Mouse (Mus musculus) cortical plate, adult 2 months (tissue): ENCODE measurements at regions not wholly inside any gene's neighbourhood (a gene's known extent, or its start where the extent isn't known, plus 50 kb on each side); places are given as distances from the start of the nearest gene placed in this dataset.

Source experiments
- H3K27ac ChIP-seq: fragments of 200-500 bp; 2 replicates; pipeline ENCODE4 v1.5.1; 2012; ENCODE audit warnings: low read length, control low read depth, inconsistent platforms; ENCODE audit not compliant: insufficient read depth
- H3K4me1 ChIP-seq: fragments of 200-500 bp; 2 replicates; pipeline ENCODE4 v1.6.1; 2011; ENCODE audit warnings: low read length; ENCODE audit not compliant: control insufficient read depth, insufficient read depth
- H3K4me3 ChIP-seq: fragments of 200-500 bp; 2 replicates; pipeline ENCODE4 v1.5.1; 2011; ENCODE audit warnings: mild to moderate bottlenecking, low read length, control low read depth; ENCODE audit not compliant: insufficient read depth
- CTCF ChIP-seq: fragments of 200-500 bp; IDR thresholded peaks from 2 replicates; pipeline ENCODE4 v1.5.1; 2011; ENCODE audit warnings: mild to moderate bottlenecking, control low read depth, low read length; ENCODE audit not compliant: insufficient read depth; ENCODE audit errors: extremely low read depth
- POLR2A ChIP-seq: fragments of 200-500 bp; IDR thresholded peaks from 2 replicates; pipeline ENCODE4 v1.6.1; 2011; ENCODE audit warnings: mild to moderate bottlenecking, low read length, control low read depth; ENCODE audit not compliant: insufficient read depth; ENCODE audit errors: extremely low read depth

DNA sequence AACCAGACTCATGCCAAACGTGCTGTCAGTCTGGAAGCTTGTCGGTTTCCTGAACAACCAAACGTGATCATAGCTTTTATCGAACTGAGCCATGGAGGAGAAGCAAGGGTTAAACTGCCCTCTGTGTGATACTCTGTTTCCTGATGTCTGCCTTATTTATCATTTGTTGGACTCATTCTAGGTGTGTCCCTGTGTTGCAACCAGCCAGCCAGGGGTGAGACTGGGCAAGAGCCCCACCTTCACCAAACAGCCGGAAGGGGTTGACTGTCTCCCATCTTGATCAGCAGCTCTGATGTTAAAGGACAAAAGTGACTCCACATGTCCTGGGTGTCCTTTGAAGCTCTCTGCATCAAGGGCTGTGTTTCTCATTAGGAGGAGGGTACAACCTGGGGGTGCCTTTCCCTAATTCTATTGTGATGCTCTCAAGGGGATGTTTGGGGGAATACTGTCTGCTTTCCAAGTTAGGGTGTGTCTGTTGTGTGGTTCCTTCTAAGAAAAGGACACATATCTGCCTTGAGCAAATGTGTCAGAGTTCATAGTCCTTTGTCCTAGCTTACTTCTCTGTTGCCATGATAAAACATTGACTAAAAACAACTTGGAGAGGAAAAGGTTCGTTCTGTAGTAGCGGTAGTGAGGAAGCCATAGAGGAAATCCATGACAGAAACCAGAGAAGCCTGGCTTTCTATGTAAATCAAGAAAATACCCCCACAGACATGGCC is 67.0 kb upstream of the Rbm19 start:
- no peak overlapping the region for H3K4me3 ChIP-seq
- H3K4me1 ChIP-seq = no peaks in the 10 kb centered on the region
- TF ChIP-seq CTCF = no peak
- no peak for TF ChIP-seq POLR2A

DNA sequence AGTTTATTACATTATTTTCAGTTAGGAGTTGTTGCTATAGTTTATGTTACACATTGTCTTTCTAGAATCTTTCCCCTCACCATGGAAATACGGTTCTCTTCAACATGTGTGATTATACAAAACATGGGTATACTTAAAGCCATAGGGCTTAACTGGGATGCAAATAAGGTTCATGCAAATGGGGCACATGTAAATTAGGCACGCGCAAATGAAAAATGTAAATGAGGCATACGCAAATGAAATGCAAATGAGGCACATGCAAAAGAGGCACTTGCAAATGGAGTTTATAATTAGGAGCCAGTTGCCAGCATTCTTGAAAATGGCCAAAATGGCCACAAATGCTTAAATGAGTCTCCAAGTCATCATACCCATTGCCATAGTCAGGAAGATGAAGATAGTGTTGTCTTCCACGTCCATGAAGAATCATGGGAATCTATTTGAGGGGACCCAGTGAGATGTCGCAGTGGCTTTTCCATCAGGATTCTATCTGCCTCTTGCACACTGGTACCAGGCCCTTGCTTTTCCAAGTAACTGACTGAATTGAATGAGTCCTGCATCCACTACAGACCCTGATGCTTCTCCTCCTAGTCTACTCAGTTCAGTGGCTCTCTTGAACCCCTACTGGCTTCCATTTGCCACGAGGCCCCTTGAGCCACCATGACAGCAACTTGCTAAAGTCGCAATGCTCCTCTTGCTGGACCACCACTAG is 65.4 kb upstream of the Rbm19 start:
- H3K4me1 ChIP-seq = no peaks in the 10 kb centered on the region
- no peak overlapping the region for H3K4me3 ChIP-seq
- TF ChIP-seq CTCF (no peak), POLR2A (no peak)
- H3K27ac ChIP-seq = no peak overlapping the region

More for the DNA sequence above, 67.0 kb upstream of the Rbm19 start:
- H3K27ac ChIP-seq = no peak overlapping the region

DNA sequence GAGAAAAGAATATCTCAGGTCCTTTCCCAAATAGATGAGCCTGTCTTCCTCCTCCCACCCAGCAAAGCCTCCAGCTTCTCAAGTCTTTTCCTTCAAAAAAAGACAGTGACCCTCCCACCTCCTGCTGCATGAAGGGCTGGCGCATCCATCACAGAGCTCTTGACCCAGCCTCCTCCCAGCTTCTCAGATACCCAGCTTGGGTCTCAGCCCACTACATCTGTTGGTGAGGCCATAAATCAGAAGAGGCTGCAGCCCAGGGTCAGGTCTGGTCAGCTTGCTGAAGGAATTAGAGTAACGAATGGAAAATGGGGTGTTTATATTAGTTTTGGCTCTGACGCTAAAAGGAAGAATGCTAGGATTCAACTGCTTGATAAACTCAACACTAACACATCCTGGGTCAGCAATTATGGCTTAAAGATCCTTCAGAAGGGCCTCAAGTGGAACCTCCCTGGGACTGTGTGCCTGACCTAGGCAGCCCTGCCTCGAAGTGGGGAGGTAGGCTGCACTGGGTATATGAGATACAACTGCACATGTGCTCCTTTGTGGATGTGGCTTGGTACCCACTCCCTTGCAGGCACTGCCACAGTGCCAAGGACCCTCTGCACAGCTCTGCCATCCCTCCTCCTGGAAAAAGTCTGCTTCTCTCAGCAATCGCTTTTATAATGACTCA is 61.6 kb upstream of the Rbm19 start:
- Histone ChIP-seq H3K27ac (no peak overlapping the region), H3K4me1 (no peaks in the 10 kb centered on the region), H3K4me3 (no peak overlapping the region)
- TF ChIP-seq POLR2A (no peak), CTCF (no peak)
